Mouse (Mus musculus) lung, postnatal 0 days (tissue): ENCODE results near the gene Hoxb4. TPM values are rescaled to one million over a fixed set of nuclear protein-coding genes. Genes with fewer than 3 reads are reported as not detected.

ENCODE experiments used
- ATAC-seq: fragments of 200-750 bp; cut with Nextera tagmentation; 2 replicates; pipeline ENCODE4 v1.8.0; 2017; ENCODE audit warnings: moderate library complexity
- DNase-seq: peaks from one replicate; pipeline ENCODE4 v3.0.0-alpha.2; 2016; ENCODE audit warnings: low spot score
- H3K27ac ChIP-seq: fragments of 300-500 bp; sonication (generic); 2 replicates; pipeline ENCODE4 v1.5.1; 2014; ENCODE audit warnings: antibody characterized with exemption, mild to moderate bottlenecking, low read length, mixed read lengths
- H3K27me3 ChIP-seq: fragments of 300-500 bp; sonication (generic); replicated peaks from 2 replicates; pipeline ENCODE4 v1.6.1; 2014; ENCODE audit warnings: low read length, mixed read lengths; ENCODE audit not compliant: insufficient read depth
- H3K36me3 ChIP-seq: fragments of 300-500 bp; sonication (generic); 2 replicates; pipeline ENCODE4 v1.6.1; 2014; ENCODE audit warnings: low read length, mixed read lengths; ENCODE audit not compliant: insufficient read depth
- H3K4me1 ChIP-seq: fragments of 300-500 bp; sonication (generic); 2 replicates; pipeline ENCODE4 v1.6.1; 2014; ENCODE audit warnings: antibody characterized with exemption, low read depth, low read length, mixed read lengths; ENCODE audit not compliant: insufficient read depth
- H3K4me2 ChIP-seq: fragments of 300-500 bp; sonication (generic); replicated peaks from 2 replicates; pipeline ENCODE4 v1.6.1; 2014; ENCODE audit warnings: low read depth, mild to moderate bottlenecking, low read length, moderate library complexity, mixed read lengths
- H3K4me3 ChIP-seq: fragments of 300-500 bp; sonication (generic); 2 replicates; pipeline ENCODE4 v1.5.1; 2014; ENCODE audit warnings: low read depth, low read length
- H3K9ac ChIP-seq: fragments of 300-500 bp; sonication (generic); replicated peaks from 2 replicates; pipeline ENCODE4 v1.6.1; 2014; ENCODE audit warnings: low read depth, mild to moderate bottlenecking
- H3K9me3 ChIP-seq: fragments of 300-500 bp; sonication (generic); 2 replicates; pipeline ENCODE4 v1.6.1; 2016; ENCODE audit warnings: low read length, mixed read lengths
- CTCF ChIP-seq: IDR thresholded peaks from 2 replicates; pipeline ENCODE4 v1.5.1; 2016; ENCODE audit warnings: antibody characterized with exemption, mild to moderate bottlenecking
- EP300 ChIP-seq: IDR thresholded peaks from 2 replicates; pipeline ENCODE4 v1.6.1; 2016; ENCODE audit warnings: antibody characterized with exemption, mild to moderate bottlenecking, control low read depth
- WGBS: fragments of 180-500 bp; shearing (Covaris S2); extraction: QIAGEN DNeasy Blood & Tissue Kit; methylation state at CpG from one replicate; pipeline ENCODE4 v1.1.7; 2014; 5-methylcytosine and 5-hydroxymethylcytosine counted together
- polyA plus RNA-seq: library from polyadenylated mRNA; unstranded; fragments of >200 nt; fragmentation: Nextera tagmentation; extraction: Ambion mirVana; gene quantifications from 2 replicates; pipeline ENCODE4 v1.2.1, GENCODE M21; 2015

Hoxb4 gene
- polyA plus RNA-seq, 1 experiment from 2014 or later = 2.6 TPM

DNA sequence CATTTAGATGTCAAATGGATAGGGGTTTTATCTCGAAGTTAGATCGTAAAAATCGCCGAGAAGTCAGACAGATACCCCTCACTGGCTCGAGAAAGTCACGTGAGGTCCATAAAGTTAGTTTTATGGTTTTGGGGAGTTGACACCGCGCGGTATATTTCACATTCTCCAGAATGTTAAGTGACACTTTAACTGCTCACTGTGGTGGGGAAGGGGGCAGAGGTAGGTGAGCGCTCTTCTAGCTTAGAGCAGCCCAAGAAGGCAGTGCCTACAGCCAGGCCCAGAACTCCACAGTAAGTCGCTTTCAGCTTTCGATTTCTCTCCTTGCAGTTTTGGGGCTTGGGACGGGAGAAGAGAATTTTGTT is 11.2 kb upstream of the Hoxb4 start:
- peak; percentile 19 for DNase-seq
- Histone ChIP-seq H3K9me3 (no peaks in the 10 kb centered on the region), H3K4me1 (peaks cover 11% of the 10 kb centered on the region; the same call in 1 of the 2 replicates), H3K27me3 (peaks cover 14% of the 10 kb centered on the region; the same call in 1 of the 2 replicates), H3K27ac (peak overlapping the region; percentile 94), H3K4me2 (peak overlapping the region; percentile 73), H3K4me3 (peak overlapping the region; percentile 12; the same call in 1 of the 2 replicates), H3K36me3 (no peaks in the 10 kb centered on the region), H3K9ac (peak overlapping the region; percentile 26)
- 31% methylated on average over 13 of the region's 13 CpGs for WGBS
- TF ChIP-seq CTCF (no peak), EP300 (no peak)
- ATAC-seq = no peak

GRCm38 (mm10) chr11:96308763-96309162 is 9.3 kb upstream of the Hoxb4 start:
- H3K27me3 ChIP-seq = peaks cover 13% of the 10 kb centered on the region; the same call in 1 of the 2 replicates
- H3K4me1 ChIP-seq = peaks cover 11% of the 10 kb centered on the region; the same call in 1 of the 2 replicates
- H3K27ac ChIP-seq = peak overlapping the region; percentile 88
- H3K9ac ChIP-seq = no peak overlapping the region
- DNase-seq = no peak
- H3K4me3 ChIP-seq = peak overlapping the region; percentile 10; the same call in 1 of the 2 replicates
- peak overlapping the region; percentile 73 for H3K4me2 ChIP-seq
- H3K36me3 ChIP-seq = no peaks in the 10 kb centered on the region
- TF ChIP-seq CTCF = no peak
- no peak for TF ChIP-seq EP300
- H3K9me3 ChIP-seq = no peaks in the 10 kb centered on the region
- WGBS = 16% methylated on average over 4 of the region's 4 CpGs
- no peak for ATAC-seq

DNA sequence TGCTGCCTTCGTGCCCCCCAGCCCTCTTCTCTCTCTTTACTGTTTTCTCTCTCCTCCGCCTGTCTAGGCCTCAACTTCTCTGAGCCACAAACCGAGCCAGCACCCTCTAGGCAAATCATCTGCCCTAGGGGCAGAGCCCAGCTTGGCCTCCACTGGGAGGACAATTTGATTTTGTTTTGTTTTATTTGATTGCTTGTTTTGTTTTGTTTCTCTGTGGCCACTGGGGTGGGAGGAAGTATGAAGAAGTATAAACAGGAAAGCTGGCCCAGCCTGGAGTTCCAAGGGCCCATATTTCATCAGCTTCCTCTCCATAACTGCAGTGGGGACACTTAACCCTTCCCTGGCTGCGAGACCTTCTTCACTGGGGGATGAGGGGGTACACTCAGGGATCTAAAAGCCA is 8.8 kb upstream of the Hoxb4 start:
- DNase-seq = peak; percentile 84
- Histone ChIP-seq H3K9ac (no peak overlapping the region), H3K27me3 (peaks cover 13% of the 10 kb centered on the region; the same call in 1 of the 2 replicates), H3K27ac (peak overlapping the region; percentile 88), H3K4me1 (peaks cover 11% of the 10 kb centered on the region; the same call in 1 of the 2 replicates), H3K4me2 (peak overlapping the region; percentile 73), H3K36me3 (no peaks in the 10 kb centered on the region), H3K4me3 (peak overlapping the region; percentile 10), H3K9me3 (no peaks in the 10 kb centered on the region)
- 13% methylated on average over 4 of the region's 4 CpGs for WGBS
- peak; percentile 73; the same call in 1 of the 2 replicates for TF ChIP-seq EP300
- peak; percentile 21; the same call in 1 of the 2 replicates for TF ChIP-seq CTCF
- peak; percentile 42 for ATAC-seq

DNA sequence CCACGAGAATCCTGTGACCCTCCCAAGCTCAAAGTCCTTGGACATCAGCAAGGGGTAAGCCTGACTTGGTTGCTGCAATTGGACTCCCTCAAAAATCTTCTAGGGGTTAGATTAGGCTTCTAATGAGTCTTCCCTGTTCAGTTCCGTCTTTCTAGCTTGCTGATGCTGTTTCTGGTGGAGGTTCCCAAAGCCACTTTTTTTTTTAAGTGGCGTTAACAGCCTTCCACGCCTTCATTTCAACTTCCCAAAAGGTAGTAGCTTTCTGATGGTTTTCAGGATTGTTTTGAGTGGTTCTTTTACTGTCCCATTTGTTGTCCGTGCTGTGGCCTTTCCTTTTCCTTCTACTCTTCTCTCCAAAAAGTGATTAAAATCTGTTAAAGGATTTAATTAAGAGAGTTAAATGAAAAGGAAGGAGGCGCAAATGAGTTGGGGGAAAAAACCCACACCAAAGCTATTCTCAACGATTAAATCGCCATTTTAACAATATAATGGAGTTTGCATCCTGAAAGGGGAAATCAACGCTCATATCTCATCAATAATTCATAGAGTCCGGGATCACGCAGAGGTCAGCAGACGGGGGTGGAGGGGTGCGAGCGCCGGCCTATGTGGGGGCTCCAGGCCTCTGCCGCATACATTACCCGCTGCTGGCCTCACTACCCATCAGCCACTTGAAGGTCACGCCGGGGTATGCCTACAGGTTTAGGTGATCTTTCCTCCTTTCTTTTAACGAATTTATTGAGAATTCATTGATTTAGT is 7.7 kb upstream of the Hoxb4 start:
- H3K27ac ChIP-seq = peak overlapping the region; percentile 88
- ATAC-seq (no peak), DNase-seq (no peak)
- peaks cover 13% of the 10 kb centered on the region; the same call in 1 of the 2 replicates for H3K27me3 ChIP-seq
- H3K4me2 ChIP-seq = peak overlapping the region; percentile 73
- H3K9me3 ChIP-seq = no peaks in the 10 kb centered on the region
- H3K4me1 ChIP-seq = peaks cover 11% of the 10 kb centered on the region; the same call in 1 of the 2 replicates
- peak overlapping the region; percentile 35 for H3K4me3 ChIP-seq
- TF ChIP-seq EP300 = no peak
- TF ChIP-seq CTCF = no peak
- H3K36me3 ChIP-seq = no peaks in the 10 kb centered on the region
- no peak overlapping the region; the same call in 1 of the 2 replicates for H3K9ac ChIP-seq
- 17% methylated on average over 20 of the region's 20 CpGs for WGBS

GRCm38 (mm10) chr11:96311097-96311496 is 7.0 kb upstream of the Hoxb4 start:
- whole genome bisulfite sequencing = 8% methylated on average over 6 of the region's 6 CpGs
- DNase-seq (no peak), ATAC-seq (no peak)
- Histone ChIP-seq H3K4me3 (peak overlapping the region; percentile 35), H3K27ac (peak overlapping the region; percentile 82), H3K9ac (peak overlapping the region; percentile 48), H3K4me2 (peak overlapping the region; percentile 73), H3K36me3 (no peaks in the 10 kb centered on the region), H3K4me1 (peaks cover 11% of the 10 kb centered on the region; the same call in 1 of the 2 replicates), H3K27me3 (peaks cover 17% of the 10 kb centered on the region; the same call in 1 of the 2 replicates), H3K9me3 (no peaks in the 10 kb centered on the region)
- TF ChIP-seq EP300 (no peak), CTCF (no peak)
